Mouse (Mus musculus): ENCODE measurements around the gene Tor1b. TPM values are rescaled to one million over a fixed set of nuclear protein-coding genes. Genes with fewer than 3 reads are reported as not detected.

Gene Tor1b
- polyA plus RNA-seq, 1 experiment from 2014 or later = 38.9 TPM

- Histone ChIP-seq H3K4me3 (ENCODE audit: low read length) (no peak overlapping the region), H3K4me2 (replicated peaks; ENCODE audit: low read depth, low read length) (no peak overlapping the region), H3K9ac (replicated peaks; ENCODE audit: low read length) (no peak overlapping the region), H3K27ac (ENCODE audit: low read length) (no peak overlapping the region), H3K27me3 (ENCODE audit: insufficient read depth, low read length) (no peaks in the 10 kb centered on the region), H3K4me1 (ENCODE audit: insufficient read depth, low read length) (peaks cover 14% of the 10 kb centered on the region), H3K36me3 (ENCODE audit: insufficient read depth, low read length) (no peaks in the 10 kb centered on the region), H3K9me3 (ENCODE audit: low read length) (no peaks in the 10 kb centered on the region)
- no peak for ATAC-seq (ENCODE audit: low FRiP score, low TSS enrichment)
- WGBS = 80% methylated on average over 7 of the region's 7 CpGs
These were observed 35.1 kb upstream of the Tor1b start for GRCm38 (mm10) chr2:30917649-30918048.

GRCm38 (mm10) chr2:30918126-30918525 is 34.6 kb upstream of the Tor1b start:
- Histone ChIP-seq H3K4me2 (replicated peaks; ENCODE audit: low read depth, low read length) (no peak overlapping the region), H3K9ac (replicated peaks; ENCODE audit: low read length) (no peak overlapping the region), H3K27ac (ENCODE audit: low read length) (no peak overlapping the region), H3K27me3 (ENCODE audit: insufficient read depth, low read length) (no peaks in the 10 kb centered on the region), H3K9me3 (ENCODE audit: low read length) (no peaks in the 10 kb centered on the region), H3K36me3 (ENCODE audit: insufficient read depth, low read length) (no peaks in the 10 kb centered on the region), H3K4me1 (ENCODE audit: insufficient read depth, low read length) (peaks cover 9% of the 10 kb centered on the region), H3K4me3 (ENCODE audit: low read length) (no peak overlapping the region)
- 65% methylated on average over 6 of the region's 6 CpGs for WGBS
- no peak for ATAC-seq (ENCODE audit: low FRiP score, low TSS enrichment)

- Histone ChIP-seq H3K9ac (replicated peaks; ENCODE audit: low read length) (no peak overlapping the region), H3K27me3 (ENCODE audit: insufficient read depth, low read length) (no peaks in the 10 kb centered on the region), H3K4me2 (replicated peaks; ENCODE audit: low read depth, low read length) (no peak overlapping the region), H3K9me3 (ENCODE audit: low read length) (no peaks in the 10 kb centered on the region), H3K27ac (ENCODE audit: low read length) (peak overlapping the region; percentile 45), H3K36me3 (ENCODE audit: insufficient read depth, low read length) (no peaks in the 10 kb centered on the region), H3K4me3 (ENCODE audit: low read length) (no peak overlapping the region), H3K4me1 (ENCODE audit: insufficient read depth, low read length) (peaks cover 8% of the 10 kb centered on the region; the same call in 1 of the 2 replicates)
- 45% methylated on average over 8 of the region's 8 CpGs for WGBS
- peak; percentile 57; the same call in 1 of the 2 replicates for ATAC-seq (ENCODE audit: low FRiP score, low TSS enrichment)
These were observed 33.9 kb upstream of the Tor1b start for GRCm38 (mm10) chr2:30918780-30919329.

- Histone ChIP-seq H3K27me3 (ENCODE audit: insufficient read depth, low read length) (no peaks in the 10 kb centered on the region), H3K27ac (ENCODE audit: low read length) (no peak overlapping the region), H3K4me1 (ENCODE audit: insufficient read depth, low read length) (peaks cover 8% of the 10 kb centered on the region; the same call in 1 of the 2 replicates), H3K4me3 (ENCODE audit: low read length) (no peak overlapping the region), H3K9me3 (ENCODE audit: low read length) (no peaks in the 10 kb centered on the region), H3K9ac (replicated peaks; ENCODE audit: low read length) (no peak overlapping the region), H3K36me3 (ENCODE audit: insufficient read depth, low read length) (no peaks in the 10 kb centered on the region), H3K4me2 (replicated peaks; ENCODE audit: low read depth, low read length) (no peak overlapping the region)
- no peak for ATAC-seq (ENCODE audit: low FRiP score, low TSS enrichment)
- 57% methylated on average over 7 of the region's 7 CpGs for WGBS
These were observed 32.5 kb upstream of the Tor1b start for GRCm38 (mm10) chr2:30920216-30920615.

- no peak for ATAC-seq (ENCODE audit: low FRiP score, low TSS enrichment)
- H3K9ac ChIP-seq (replicated peaks; ENCODE audit: low read length) = no peak overlapping the region
- H3K27ac ChIP-seq (ENCODE audit: low read length) = no peak overlapping the region
- H3K9me3 ChIP-seq (ENCODE audit: low read length) = no peaks in the 10 kb centered on the region
- H3K36me3 ChIP-seq (ENCODE audit: insufficient read depth, low read length) = no peaks in the 10 kb centered on the region
- peaks cover 14% of the 10 kb centered on the region for H3K4me1 ChIP-seq (ENCODE audit: insufficient read depth, low read length)
- 80% methylated on average over 3 of the region's 3 CpGs for WGBS
- H3K27me3 ChIP-seq (ENCODE audit: insufficient read depth, low read length) = no peaks in the 10 kb centered on the region
- no peak overlapping the region for H3K4me2 ChIP-seq (replicated peaks; ENCODE audit: low read depth, low read length)
- no peak overlapping the region for H3K4me3 ChIP-seq (ENCODE audit: low read length)
These were observed 29.7 kb upstream of the Tor1b start for GRCm38 (mm10) chr2:30923099-30923498.

- Histone ChIP-seq H3K9ac (replicated peaks; ENCODE audit: low read length) (no peak overlapping the region), H3K27me3 (ENCODE audit: insufficient read depth, low read length) (no peaks in the 10 kb centered on the region), H3K36me3 (ENCODE audit: insufficient read depth, low read length) (no peaks in the 10 kb centered on the region), H3K4me1 (ENCODE audit: insufficient read depth, low read length) (peaks cover 20% of the 10 kb centered on the region), H3K4me3 (ENCODE audit: low read length) (no peak overlapping the region), H3K9me3 (ENCODE audit: low read length) (no peaks in the 10 kb centered on the region), H3K27ac (ENCODE audit: low read length) (no peak overlapping the region), H3K4me2 (replicated peaks; ENCODE audit: low read depth, low read length) (no peak overlapping the region)
- WGBS = 78% methylated on average over 4 of the region's 4 CpGs
- no peak for ATAC-seq (ENCODE audit: low FRiP score, low TSS enrichment)
These were observed 27.6 kb upstream of the Tor1b start for GRCm38 (mm10) chr2:30925181-30925580.

GRCm38 (mm10) chr2:30926381-30926780 is 26.4 kb upstream of the Tor1b start:
- ATAC-seq (ENCODE audit: low FRiP score, low TSS enrichment) = no peak
- no peak overlapping the region for H3K27ac ChIP-seq (ENCODE audit: low read length)
- H3K36me3 ChIP-seq (ENCODE audit: insufficient read depth, low read length) = no peaks in the 10 kb centered on the region
- H3K4me2 ChIP-seq (replicated peaks; ENCODE audit: low read depth, low read length) = no peak overlapping the region
- H3K9ac ChIP-seq (replicated peaks; ENCODE audit: low read length) = no peak overlapping the region
- WGBS = 54% methylated on average over 4 of the region's 4 CpGs
- no peaks in the 10 kb centered on the region for H3K9me3 ChIP-seq (ENCODE audit: low read length)
- H3K4me3 ChIP-seq (ENCODE audit: low read length) = no peak overlapping the region
- H3K4me1 ChIP-seq (ENCODE audit: insufficient read depth, low read length) = peaks cover 20% of the 10 kb centered on the region
- no peaks in the 10 kb centered on the region for H3K27me3 ChIP-seq (ENCODE audit: insufficient read depth, low read length)

- Histone ChIP-seq H3K27ac (ENCODE audit: low read length) (peak overlapping the region; percentile 34; the same call in 1 of the 2 replicates), H3K4me1 (ENCODE audit: insufficient read depth, low read length) (peaks cover 20% of the 10 kb centered on the region), H3K4me2 (replicated peaks; ENCODE audit: low read depth, low read length) (no peak overlapping the region), H3K36me3 (ENCODE audit: insufficient read depth, low read length) (no peaks in the 10 kb centered on the region), H3K4me3 (ENCODE audit: low read length) (no peak overlapping the region), H3K9ac (replicated peaks; ENCODE audit: low read length) (no peak overlapping the region), H3K9me3 (ENCODE audit: low read length) (no peaks in the 10 kb centered on the region), H3K27me3 (ENCODE audit: insufficient read depth, low read length) (no peaks in the 10 kb centered on the region)
- no peak for ATAC-seq (ENCODE audit: low FRiP score, low TSS enrichment)
- WGBS = 59% methylated on average over 9 of the region's 9 CpGs
These were observed 25.5 kb upstream of the Tor1b start for GRCm38 (mm10) chr2:30927151-30927781.

GRCm38 (mm10) chr2:30927844-30928628 is 24.7 kb upstream of the Tor1b start:
- no peaks in the 10 kb centered on the region for H3K36me3 ChIP-seq (ENCODE audit: insufficient read depth, low read length)
- H3K4me3 ChIP-seq (ENCODE audit: low read length) = no peak overlapping the region
- H3K9me3 ChIP-seq (ENCODE audit: low read length) = no peaks in the 10 kb centered on the region
- peaks cover 20% of the 10 kb centered on the region for H3K4me1 ChIP-seq (ENCODE audit: insufficient read depth, low read length)
- H3K4me2 ChIP-seq (replicated peaks; ENCODE audit: low read depth, low read length) = no peak overlapping the region
- no peak overlapping the region for H3K9ac ChIP-seq (replicated peaks; ENCODE audit: low read length)
- peak; percentile 79 for ATAC-seq (ENCODE audit: low FRiP score, low TSS enrichment)
- no peaks in the 10 kb centered on the region for H3K27me3 ChIP-seq (ENCODE audit: insufficient read depth, low read length)
- WGBS = 21% methylated on average over 14 of the region's 14 CpGs
- H3K27ac ChIP-seq (ENCODE audit: low read length) = no peak overlapping the region
